8 mouse cellular contexts compared by ENCODE assay signal in genomic region chr19:5824043-5824825, GRCm38 (mm10). TPM values are rescaled to one million over a fixed set of nuclear protein-coding genes. Genes with fewer than 3 reads are reported as not detected.
DNase-seq lines count a peak whose midpoint lies in the region; ATAC-seq lines count a peak whose summit lies in the region.

No protein-coding gene starts in this region.

- H3K9ac ChIP-seq in limb, embryonic 12.5 days (replicated peaks): 0 out of 2 replicates have a peak overlapping the region, but pooled peaks have one; percentile 8

- H3K9me3 ChIP-seq in limb, embryonic 12.5 days: no peaks in the 10 kb centered on the region

- no peaks in the 10 kb centered on the region for H3K27me3 ChIP-seq in limb, embryonic 12.5 days

- no peaks in the 10 kb centered on the region for H3K36me3 ChIP-seq in limb, embryonic 12.5 days

- ATAC-seq in limb, embryonic 12.5 days (ENCODE audit: insufficient number of reproducible peaks, insufficient read depth, low FRiP score, low TSS enrichment, low read depth): no peak

- H3K4me2 ChIP-seq in limb, embryonic 12.5 days: no peak overlapping the region

- no peak overlapping the region; the same call in 1 of the 2 replicates for H3K27ac ChIP-seq in limb, embryonic 12.5 days

- peak; percentile 62 for DNase-seq in cerebellum, adult 9-10 months
- DNase-seq in cerebellum, adult 11 months: no peak
- DNase-seq in thymus, adult 18-20 months: peak; percentile 32 to 51
- DNase-seq in thymus, postnatal 10 days (ENCODE audit: low spot score in 2 of 2): no peak
- no peak for DNase-seq in right cerebral cortex, postnatal 10 days (ENCODE audit: low spot score in 2 of 2)
- DNase-seq in right cerebral cortex, postnatal 36 days (ENCODE audit: low spot score in 2 of 2): no peak
- DNase-seq in urinary bladder, postnatal 4 days (ENCODE audit: low spot score in 2 of 2): no peak

- peaks cover 28% of the 10 kb centered on the region for H3K4me1 ChIP-seq in limb, embryonic 12.5 days (replicated peaks)

- WGBS in limb, embryonic 12.5 days: 71% methylated on average over 22 of the region's 22 CpGs

- H3K4me3 ChIP-seq in limb, embryonic 12.5 days (replicated peaks): no peak overlapping the region

RNA-seq across cellular contexts. Expression of gene Frmd8, which starts 50.8 kb away (rescaled TPM):
- polyA plus RNA-seq in limb, embryonic 12.5 days (2016; fragmentation: Nextera tagmentation; extraction: Ambion mirVana): 37.2 and 41.4 TPM in 2 replicates

RNA-seq across cellular contexts. Expression of gene Scyl1, which starts 53.0 kb away (rescaled TPM):
- polyA plus RNA-seq in limb, embryonic 12.5 days (2016; fragmentation: Nextera tagmentation; extraction: Ambion mirVana): 74.9 and 78.0 TPM in 2 replicates

RNA-seq across cellular contexts. Expression of gene Slc25a45, which starts 53.4 kb away (rescaled TPM):
- 1.2 and 2.1 TPM in 2 replicates for polyA plus RNA-seq in limb, embryonic 12.5 days (2016; fragmentation: Nextera tagmentation; extraction: Ambion mirVana)

Comparison
In these comparisons a context has a peak if more than half of its experiments do, and no peak if none do; other contexts are left out.
1. DNase-seq: peak in cerebellum, adult 9-10 months (single experiment) and thymus, adult 18-20 months (2 of 2); none in cerebellum, adult 11 months (single experiment), thymus, postnatal 10 days (0 of 2), right cerebral cortex, postnatal 10 days (0 of 2), right cerebral cortex, postnatal 36 days (0 of 2) and urinary bladder, postnatal 4 days (0 of 2).